Mouse (Mus musculus): ENCODE data around the gene Atg14. TPM values are rescaled to one million over a fixed set of nuclear protein-coding genes. Genes with fewer than 3 reads are reported as not detected.

Gene Atg14
- polyA plus RNA-seq, 1 experiment from 2014 or later = 19.1 TPM

DNA sequence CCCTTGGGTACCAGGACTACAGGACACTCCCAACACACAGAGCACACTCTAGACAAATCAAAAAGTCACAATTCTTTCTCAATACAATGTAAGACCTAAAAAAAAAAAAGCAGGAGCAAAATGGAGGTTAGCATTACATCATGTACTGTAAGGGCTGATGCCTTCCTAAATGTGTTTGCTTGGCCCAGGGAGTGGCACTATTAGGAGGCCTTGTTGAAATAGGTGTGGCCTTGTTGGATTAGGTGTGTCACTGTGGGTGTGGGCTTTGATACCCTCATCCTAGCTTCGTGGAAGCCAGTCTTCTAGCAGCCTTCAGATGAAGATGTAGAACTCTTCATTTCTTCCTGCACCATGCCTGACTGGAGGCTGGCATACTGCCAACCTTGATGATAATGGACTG, 10.8 kb upstream of the Atg14 start:
- H3K4me1 ChIP-seq (ENCODE audit: control insufficient read depth, insufficient read depth, low read length) = no peaks in the 10 kb centered on the region
- H3K4me3 ChIP-seq (ENCODE audit: low read depth, low read length) = no peak overlapping the region
- no peaks in the 10 kb centered on the region for H3K36me3 ChIP-seq (ENCODE audit: control insufficient read depth, insufficient read depth, low read length)
- no peaks in the 10 kb centered on the region for H3K27me3 ChIP-seq (ENCODE audit: control insufficient read depth, insufficient read depth, low read length)
- no peaks in the 10 kb centered on the region for H3K9me3 ChIP-seq (ENCODE audit: control insufficient read depth, low read length)
- H3K27ac ChIP-seq (ENCODE audit: low read depth, low read length) = no peak overlapping the region
- 65% methylated on average over 1 of the region's 1 CpGs for WGBS
- ATAC-seq (ENCODE audit: insufficient read depth, low FRiP score, low TSS enrichment) (no peak), DNase-seq (ENCODE audit: low spot score) (no peak)
- H3K4me2 ChIP-seq (ENCODE audit: low read depth) = no peak overlapping the region
- H3K9ac ChIP-seq (ENCODE audit: low read length) = no peak overlapping the region

DNA sequence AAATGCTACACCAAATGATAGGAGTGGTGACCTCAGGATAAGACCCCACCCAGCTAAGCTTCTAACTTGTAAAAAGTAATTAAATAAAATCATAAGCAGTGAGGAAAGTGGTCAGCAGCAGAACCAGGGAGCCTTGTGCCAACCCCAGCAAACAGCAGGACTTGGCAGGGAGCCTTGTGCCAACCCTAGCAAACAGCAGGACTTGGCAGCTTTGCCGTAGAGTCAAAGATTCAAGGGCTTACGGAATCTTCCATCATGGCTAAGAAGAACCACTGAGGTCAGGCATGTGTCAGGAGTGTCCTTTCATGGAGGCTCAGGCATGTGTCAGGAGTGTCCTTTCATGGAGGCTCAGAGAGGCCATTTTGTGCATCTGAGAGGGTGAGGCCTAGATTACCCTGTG, 7.6 kb upstream of the Atg14 start:
- 93% methylated on average over 2 of the region's 2 CpGs for WGBS
- Histone ChIP-seq H3K4me2 (ENCODE audit: low read depth) (no peak overlapping the region), H3K9ac (ENCODE audit: low read length) (no peak overlapping the region), H3K36me3 (ENCODE audit: control insufficient read depth, insufficient read depth, low read length) (no peaks in the 10 kb centered on the region), H3K27ac (ENCODE audit: low read depth, low read length) (no peak overlapping the region), H3K27me3 (ENCODE audit: control insufficient read depth, insufficient read depth, low read length) (no peaks in the 10 kb centered on the region), H3K4me1 (ENCODE audit: control insufficient read depth, insufficient read depth, low read length) (no peaks in the 10 kb centered on the region), H3K9me3 (ENCODE audit: control insufficient read depth, low read length) (no peaks in the 10 kb centered on the region), H3K4me3 (ENCODE audit: low read depth, low read length) (no peak overlapping the region)
- ATAC-seq (ENCODE audit: insufficient read depth, low FRiP score, low TSS enrichment) = no peak
- no peak for DNase-seq (ENCODE audit: low spot score)

DNA sequence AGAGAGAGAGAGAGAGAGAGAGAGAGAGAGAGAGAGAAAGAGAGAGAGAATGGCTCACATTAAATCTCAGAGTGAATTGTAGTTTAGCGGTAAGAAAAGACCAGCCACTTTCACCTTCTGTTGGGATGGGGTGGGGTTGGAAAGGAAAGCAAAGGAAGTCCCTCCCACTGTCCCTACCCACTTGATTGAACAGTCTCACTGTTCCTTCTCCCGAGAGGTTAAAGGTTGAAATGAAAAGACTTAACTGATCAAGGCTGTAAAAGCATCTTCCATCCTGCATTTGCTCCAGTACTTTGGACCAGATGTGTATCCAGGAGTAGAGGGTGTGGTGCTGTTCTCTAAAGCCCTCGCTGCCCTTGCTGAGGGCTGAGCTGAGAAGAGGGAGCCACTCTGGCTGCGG, 6.2 kb upstream of the Atg14 start:
- H3K27ac ChIP-seq (ENCODE audit: low read depth, low read length) = no peak overlapping the region
- 67% methylated on average over 4 of the region's 4 CpGs for WGBS
- ATAC-seq (ENCODE audit: insufficient read depth, low FRiP score, low TSS enrichment) = no peak

DNA sequence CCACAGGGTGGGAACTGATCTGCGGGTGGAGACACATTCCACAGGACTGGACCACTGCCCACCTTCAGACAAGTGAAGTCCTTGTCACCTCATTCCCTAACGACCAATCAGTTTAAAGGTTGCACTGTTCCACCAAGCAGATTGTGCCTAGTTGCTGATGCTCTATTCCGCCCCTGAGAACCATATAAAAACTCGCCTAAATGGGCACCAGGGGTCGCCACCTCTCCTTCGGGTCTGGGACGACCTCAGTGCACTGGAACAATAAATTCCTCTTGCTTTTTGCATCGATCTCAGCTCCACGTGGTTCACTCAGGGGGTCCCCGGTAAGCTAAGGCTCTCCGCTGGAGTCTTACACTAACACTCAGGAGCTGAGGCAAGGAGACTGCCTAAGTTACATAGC, 4.3 kb upstream of the Atg14 start:
- Histone ChIP-seq H3K9ac (ENCODE audit: low read length) (no peak overlapping the region), H3K27me3 (ENCODE audit: control insufficient read depth, insufficient read depth, low read length) (no peaks in the 10 kb centered on the region), H3K4me1 (ENCODE audit: control insufficient read depth, insufficient read depth, low read length) (no peaks in the 10 kb centered on the region), H3K9me3 (ENCODE audit: control insufficient read depth, low read length) (no peaks in the 10 kb centered on the region), H3K4me2 (ENCODE audit: low read depth) (no peak overlapping the region), H3K27ac (ENCODE audit: low read depth, low read length) (no peak overlapping the region), H3K36me3 (ENCODE audit: control insufficient read depth, insufficient read depth, low read length) (no peaks in the 10 kb centered on the region), H3K4me3 (ENCODE audit: low read depth, low read length) (no peak overlapping the region)
- no peak for ATAC-seq (ENCODE audit: insufficient read depth, low FRiP score, low TSS enrichment)
- DNase-seq (ENCODE audit: low spot score) = no peak
- 73% methylated on average over 11 of the region's 11 CpGs for WGBS

More for the DNA sequence above, 6.2 kb upstream of the Atg14 start:
- H3K9me3 ChIP-seq (ENCODE audit: control insufficient read depth, low read length) = no peaks in the 10 kb centered on the region
- no peak for DNase-seq (ENCODE audit: low spot score)
- H3K4me2 ChIP-seq (ENCODE audit: low read depth) = no peak overlapping the region
- no peak overlapping the region for H3K4me3 ChIP-seq (ENCODE audit: low read depth, low read length)
- no peaks in the 10 kb centered on the region for H3K27me3 ChIP-seq (ENCODE audit: control insufficient read depth, insufficient read depth, low read length)
- H3K36me3 ChIP-seq (ENCODE audit: control insufficient read depth, insufficient read depth, low read length) = no peaks in the 10 kb centered on the region
- H3K9ac ChIP-seq (ENCODE audit: low read length) = no peak overlapping the region
- H3K4me1 ChIP-seq (ENCODE audit: control insufficient read depth, insufficient read depth, low read length) = no peaks in the 10 kb centered on the region

DNA sequence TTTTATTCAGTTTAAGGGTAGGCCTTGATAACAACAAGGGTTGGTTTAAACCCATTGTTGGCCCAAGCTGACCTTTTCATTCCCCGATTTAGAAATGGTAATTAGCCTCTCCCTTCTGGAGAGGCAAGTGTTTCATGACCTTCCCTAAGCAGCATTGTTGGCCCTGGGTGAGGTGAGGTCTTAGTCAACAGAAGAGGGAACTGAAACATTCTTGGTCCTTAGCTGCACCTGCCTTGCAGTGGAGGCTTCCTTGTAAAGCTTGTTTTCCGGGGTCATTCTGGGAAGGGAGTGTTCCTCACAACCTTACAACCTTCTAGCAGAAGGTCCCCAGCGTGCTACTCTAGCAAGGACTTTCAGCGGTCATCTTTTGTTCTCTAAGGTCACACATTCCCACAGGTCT, 2.3 kb upstream of the Atg14 start:
- no peak for DNase-seq (ENCODE audit: low spot score)
- no peak for ATAC-seq (ENCODE audit: insufficient read depth, low FRiP score, low TSS enrichment)
- Histone ChIP-seq H3K36me3 (ENCODE audit: control insufficient read depth, insufficient read depth, low read length) (no peaks in the 10 kb centered on the region), H3K4me3 (ENCODE audit: low read depth, low read length) (no peak overlapping the region), H3K27me3 (ENCODE audit: control insufficient read depth, insufficient read depth, low read length) (no peaks in the 10 kb centered on the region), H3K4me1 (ENCODE audit: control insufficient read depth, insufficient read depth, low read length) (no peaks in the 10 kb centered on the region), H3K27ac (ENCODE audit: low read depth, low read length) (no peak overlapping the region), H3K9me3 (ENCODE audit: control insufficient read depth, low read length) (no peaks in the 10 kb centered on the region), H3K4me2 (ENCODE audit: low read depth) (no peak overlapping the region), H3K9ac (ENCODE audit: low read length) (no peak overlapping the region)
- 73% methylated on average over 4 of the region's 4 CpGs for WGBS

- no peaks in the 10 kb centered on the region for H3K36me3 ChIP-seq (ENCODE audit: control insufficient read depth, insufficient read depth, low read length)
- no peaks in the 10 kb centered on the region for H3K4me1 ChIP-seq (ENCODE audit: control insufficient read depth, insufficient read depth, low read length)
- 0% methylated on average over 46 of the region's 46 CpGs for WGBS
- peak; percentile 98 for DNase-seq (ENCODE audit: low spot score)
- H3K4me2 ChIP-seq (ENCODE audit: low read depth) = peak overlapping the region; percentile 77
- H3K4me3 ChIP-seq (ENCODE audit: low read depth, low read length) = peak overlapping the region; percentile 94
- no peaks in the 10 kb centered on the region for H3K27me3 ChIP-seq (ENCODE audit: control insufficient read depth, insufficient read depth, low read length)
- H3K27ac ChIP-seq (ENCODE audit: low read depth, low read length) = no peak overlapping the region
- ATAC-seq (ENCODE audit: insufficient read depth, low FRiP score, low TSS enrichment) = peak; percentile 99
- H3K9me3 ChIP-seq (ENCODE audit: control insufficient read depth, low read length) = no peaks in the 10 kb centered on the region
- H3K9ac ChIP-seq (ENCODE audit: low read length) = peak overlapping the region; percentile 84
These were observed 2.3 kb downstream of the Atg14 start for GRCm38 (mm10) chr14:47567962-47568652.

- Histone ChIP-seq H3K9ac (ENCODE audit: low read length) (no peak overlapping the region), H3K4me3 (ENCODE audit: low read depth, low read length) (no peak overlapping the region), H3K4me2 (ENCODE audit: low read depth) (no peak overlapping the region), H3K36me3 (ENCODE audit: control insufficient read depth, insufficient read depth, low read length) (peaks cover 2% of the 10 kb centered on the region; the same call in 1 of the 2 replicates), H3K9me3 (ENCODE audit: control insufficient read depth, low read length) (no peaks in the 10 kb centered on the region), H3K27me3 (ENCODE audit: control insufficient read depth, insufficient read depth, low read length) (no peaks in the 10 kb centered on the region), H3K4me1 (ENCODE audit: control insufficient read depth, insufficient read depth, low read length) (no peaks in the 10 kb centered on the region), H3K27ac (ENCODE audit: low read depth, low read length) (no peak overlapping the region)
- no peak for ATAC-seq (ENCODE audit: insufficient read depth, low FRiP score, low TSS enrichment)
- no peak for DNase-seq (ENCODE audit: low spot score)
- 85% methylated on average over 4 of the region's 4 CpGs for WGBS
These were observed 7.3 kb downstream of the Atg14 start for GRCm38 (mm10) chr14:47563106-47563505.

- H3K9ac ChIP-seq (ENCODE audit: low read length) = no peak overlapping the region
- no peaks in the 10 kb centered on the region for H3K27me3 ChIP-seq (ENCODE audit: control insufficient read depth, insufficient read depth, low read length)
- no peak overlapping the region for H3K4me2 ChIP-seq (ENCODE audit: low read depth)
- WGBS = 94% methylated on average over 1 of the region's 1 CpGs
- H3K9me3 ChIP-seq (ENCODE audit: control insufficient read depth, low read length) = no peaks in the 10 kb centered on the region
- peaks cover 2% of the 10 kb centered on the region; the same call in 1 of the 2 replicates for H3K36me3 ChIP-seq (ENCODE audit: control insufficient read depth, insufficient read depth, low read length)
- no peaks in the 10 kb centered on the region for H3K4me1 ChIP-seq (ENCODE audit: control insufficient read depth, insufficient read depth, low read length)
- ATAC-seq (ENCODE audit: insufficient read depth, low FRiP score, low TSS enrichment) (no peak), DNase-seq (ENCODE audit: low spot score) (no peak)
- H3K4me3 ChIP-seq (ENCODE audit: low read depth, low read length) = no peak overlapping the region
- H3K27ac ChIP-seq (ENCODE audit: low read depth, low read length) = no peak overlapping the region
These were observed 7.9 kb downstream of the Atg14 start for GRCm38 (mm10) chr14:47562530-47562929.

DNA sequence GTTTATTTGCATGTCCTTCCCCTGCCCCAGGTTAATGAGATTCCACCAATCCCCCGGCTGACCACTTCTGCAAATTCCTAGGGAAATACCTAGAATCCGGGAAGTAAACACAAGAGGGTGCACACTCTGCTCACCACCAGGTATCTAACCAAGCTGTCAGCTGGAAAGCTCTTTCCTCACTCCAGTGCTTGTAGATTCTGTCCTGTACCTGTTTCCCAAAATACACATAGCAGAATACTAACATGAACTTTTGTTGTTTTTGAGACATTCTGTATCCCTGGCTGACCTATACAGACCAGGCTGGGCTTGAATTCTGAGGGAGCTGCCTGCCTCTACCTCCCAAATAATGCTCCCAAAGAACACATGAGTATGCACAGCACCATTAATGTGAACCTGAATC, 9.7 kb downstream of the Atg14 start:
- Histone ChIP-seq H3K27me3 (ENCODE audit: control insufficient read depth, insufficient read depth, low read length) (no peaks in the 10 kb centered on the region), H3K27ac (ENCODE audit: low read depth, low read length) (no peak overlapping the region), H3K4me3 (ENCODE audit: low read depth, low read length) (no peak overlapping the region), H3K36me3 (ENCODE audit: control insufficient read depth, insufficient read depth, low read length) (peaks cover 2% of the 10 kb centered on the region; the same call in 1 of the 2 replicates), H3K4me1 (ENCODE audit: control insufficient read depth, insufficient read depth, low read length) (no peaks in the 10 kb centered on the region), H3K4me2 (ENCODE audit: low read depth) (no peak overlapping the region), H3K9me3 (ENCODE audit: control insufficient read depth, low read length) (no peaks in the 10 kb centered on the region), H3K9ac (ENCODE audit: low read length) (no peak overlapping the region)
- no peak for ATAC-seq (ENCODE audit: insufficient read depth, low FRiP score, low TSS enrichment)
- WGBS = 92% methylated on average over 2 of the region's 2 CpGs
- DNase-seq (ENCODE audit: low spot score) = no peak
